Mouse (Mus musculus) embryonic facial prominence, embryonic 15.5 days (tissue): ENCODE measurements around the gene Dydc1. TPM values are rescaled to one million over a fixed set of nuclear protein-coding genes. Genes with fewer than 3 reads are reported as not detected.

Experiments
- ATAC-seq: fragments of 200-750 bp; cut with Nextera tagmentation; 2 replicates; pipeline ENCODE4 v1.8.0; 2017; ENCODE audit warnings: low read depth, moderate TSS enrichment; ENCODE audit not compliant: insufficient number of reproducible peaks, low FRiP score, low TSS enrichment
- H3K27ac ChIP-seq: fragments of 300-500 bp; sonication (generic); replicated peaks from 2 replicates; pipeline ENCODE4 v1.5.1; 2015; ENCODE audit warnings: mild to moderate bottlenecking, inconsistent platforms
- H3K27me3 ChIP-seq: fragments of 300-500 bp; sonication (generic); 2 replicates; pipeline ENCODE4 v1.6.1; 2015; ENCODE audit warnings: inconsistent platforms
- H3K36me3 ChIP-seq: fragments of 300-500 bp; sonication (generic); 2 replicates; pipeline ENCODE4 v1.6.1; 2015; ENCODE audit warnings: mild to moderate bottlenecking, inconsistent platforms
- H3K4me1 ChIP-seq: fragments of 300-500 bp; sonication (generic); 2 replicates; pipeline ENCODE4 v1.6.1; 2015; ENCODE audit warnings: inconsistent platforms
- H3K4me2 ChIP-seq: fragments of 300-500 bp; sonication (generic); replicated peaks from 2 replicates; pipeline ENCODE4 v1.6.1; 2015; ENCODE audit warnings: mild to moderate bottlenecking, inconsistent platforms
- H3K4me3 ChIP-seq: fragments of 300-500 bp; sonication (generic); replicated peaks from 2 replicates; pipeline ENCODE4 v1.5.1; 2015; ENCODE audit warnings: mild to moderate bottlenecking, inconsistent platforms
- H3K9ac ChIP-seq: fragments of 300-500 bp; sonication (generic); 2 replicates; pipeline ENCODE4 v1.6.1; 2015; ENCODE audit warnings: inconsistent platforms
- H3K9me3 ChIP-seq: fragments of 300-500 bp; sonication (generic); replicated peaks from 2 replicates; pipeline ENCODE4 v1.6.1; 2016; ENCODE audit warnings: inconsistent platforms
- WGBS: fragments of 180-500 bp; shearing (Covaris S2); methylation state at CpG from one replicate; pipeline ENCODE4 v1.1.7; 2015; 5-methylcytosine and 5-hydroxymethylcytosine counted together
- polyA plus RNA-seq: library from polyadenylated mRNA; unstranded; fragments of >200 nt; fragmentation: Nextera tagmentation; extraction: Ambion mirVana; gene quantifications from 2 replicates; pipeline ENCODE4 v1.2.1, GENCODE M21; 2015

Dydc1 gene
- polyA plus RNA-seq, 1 experiment from 2014 or later, result 0.39 TPM

DNA sequence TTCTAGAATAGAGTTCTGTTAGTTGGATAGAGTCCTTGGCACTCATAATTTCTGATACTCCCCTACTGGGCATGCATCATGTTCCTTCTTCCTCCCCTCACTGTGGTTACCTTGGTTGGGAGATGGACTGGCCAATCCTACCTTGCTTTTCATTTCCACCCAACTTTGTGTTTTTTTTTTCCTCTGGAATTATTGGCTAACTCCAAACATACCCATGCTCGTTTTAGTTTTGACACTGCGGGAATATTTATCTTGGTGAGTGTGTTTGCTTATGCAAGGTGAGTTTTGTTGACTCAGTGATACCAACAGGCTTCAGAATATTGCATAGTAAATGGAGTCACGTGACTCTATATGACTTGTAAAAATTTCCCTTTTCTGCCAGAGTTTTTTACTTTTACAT lies 28.0 kb downstream of the Dydc1 start:
- Histone ChIP-seq H3K4me3 (no peak overlapping the region), H3K4me1 (no peaks in the 10 kb centered on the region), H3K27me3 (no peaks in the 10 kb centered on the region), H3K9me3 (no peaks in the 10 kb centered on the region), H3K9ac (no peak overlapping the region), H3K4me2 (no peak overlapping the region), H3K27ac (no peak overlapping the region), H3K36me3 (no peaks in the 10 kb centered on the region)
- WGBS, result 91% methylated on average over 3 of the region's 3 CpGs
- no peak for ATAC-seq

DNA sequence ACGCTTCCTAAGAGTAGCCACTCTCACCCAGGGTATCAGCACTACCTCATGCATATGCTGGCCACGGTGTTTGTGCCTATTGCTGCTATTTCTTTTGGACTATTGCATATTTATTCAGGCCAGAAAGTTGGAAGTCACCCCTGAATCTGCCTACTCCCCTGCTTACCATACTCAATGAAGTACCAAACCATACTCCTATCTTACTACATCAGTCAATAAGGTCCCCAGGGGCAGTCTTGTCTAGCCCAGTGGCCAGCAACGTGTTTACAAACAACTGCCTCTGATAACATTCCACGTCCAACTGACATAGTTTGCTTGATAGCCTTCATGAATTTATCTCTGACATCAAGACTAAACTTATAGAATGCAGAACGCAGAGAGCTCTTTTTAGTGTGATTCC lies 28.5 kb downstream of the Dydc1 start:
- H3K36me3 ChIP-seq, result no peaks in the 10 kb centered on the region
- H3K4me3 ChIP-seq, result no peak overlapping the region
- no peak overlapping the region for H3K4me2 ChIP-seq
- no peak overlapping the region for H3K9ac ChIP-seq
- no peaks in the 10 kb centered on the region for H3K9me3 ChIP-seq
- no peak for ATAC-seq
- H3K27ac ChIP-seq, result no peak overlapping the region
- no peaks in the 10 kb centered on the region for H3K4me1 ChIP-seq
- 84% methylated on average over 5 of the region's 5 CpGs for WGBS
- no peaks in the 10 kb centered on the region for H3K27me3 ChIP-seq

DNA sequence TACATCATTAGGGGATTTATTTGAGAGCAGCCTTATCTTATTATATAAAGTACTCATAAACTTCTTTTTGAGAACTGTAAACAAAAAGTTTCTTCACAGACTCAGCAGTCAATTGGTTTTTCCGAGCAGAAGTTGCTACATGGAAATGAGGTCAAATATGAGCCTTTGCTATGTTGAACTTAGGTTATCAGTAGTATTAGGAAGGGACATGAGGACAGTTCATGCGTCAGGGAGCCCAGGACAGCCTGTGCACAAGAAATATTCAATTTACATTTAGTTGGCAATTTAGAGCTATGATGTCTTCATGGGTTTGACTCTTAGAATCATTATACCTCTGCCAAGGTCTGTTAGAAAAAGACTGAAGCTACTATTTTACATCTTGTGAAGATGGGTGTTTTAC lies 29.6 kb downstream of the Dydc1 start:
- Histone ChIP-seq H3K9ac (no peak overlapping the region), H3K4me2 (no peak overlapping the region), H3K36me3 (no peaks in the 10 kb centered on the region), H3K27ac (no peak overlapping the region), H3K9me3 (no peaks in the 10 kb centered on the region), H3K4me3 (no peak overlapping the region), H3K27me3 (no peaks in the 10 kb centered on the region), H3K4me1 (no peaks in the 10 kb centered on the region)
- no peak for ATAC-seq
- 84% methylated on average over 2 of the region's 2 CpGs for WGBS

- Histone ChIP-seq H3K36me3 (no peaks in the 10 kb centered on the region), H3K27ac (no peak within 1 kb of the TSS), H3K9ac (no peak within 1 kb of the TSS), H3K27me3 (no peaks in the 10 kb centered on the region), H3K4me2 (no peak within 1 kb of the TSS), H3K4me1 (no peaks in the 10 kb centered on the region), H3K9me3 (no peaks in the 10 kb centered on the region), H3K4me3 (no peak within 1 kb of the TSS)
- no peak for ATAC-seq
- WGBS, result 71% methylated on average over 10 of the region's 10 CpGs
Observed at GRCm38 (mm10) chr14:41104853-41105444, 32.2 kb downstream of the Dydc1 start, which contains the start of gene Mat1a. Gene Mat1a (plus strand): TSS chr14:41105035.

DNA sequence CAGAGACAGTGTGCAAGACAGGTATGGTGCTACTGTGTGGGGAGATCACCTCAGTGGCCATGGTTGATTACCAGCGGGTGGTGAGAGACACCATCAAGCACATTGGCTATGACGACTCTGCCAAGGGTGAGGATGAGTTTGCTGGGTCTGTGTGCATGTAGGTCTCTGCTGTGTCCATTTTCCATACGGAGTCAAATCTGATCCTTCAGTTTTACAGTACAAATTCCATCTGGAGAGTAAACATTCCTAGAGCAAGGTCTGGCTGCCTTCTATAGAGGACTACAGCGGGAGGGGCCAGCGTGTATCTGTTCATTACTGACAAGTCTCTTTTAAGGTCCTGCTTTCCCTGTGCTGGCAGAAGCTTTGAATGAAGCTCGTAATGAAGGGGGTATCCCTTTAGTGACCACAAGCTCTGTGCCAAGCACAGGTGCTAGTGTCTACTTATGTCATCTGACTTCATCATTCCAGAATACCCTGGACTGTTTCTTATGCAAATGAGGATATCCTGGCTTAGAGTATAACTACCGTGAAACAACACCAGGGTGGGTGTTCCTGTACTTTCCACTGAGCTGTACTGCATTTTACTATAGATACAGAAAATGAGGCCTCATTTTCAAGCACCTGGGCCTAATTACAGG lies 38.4 kb downstream of the Dydc1 start:
- H3K4me1 ChIP-seq, result no peaks in the 10 kb centered on the region
- no peak overlapping the region for H3K27ac ChIP-seq
- H3K9me3 ChIP-seq, result no peaks in the 10 kb centered on the region
- no peak overlapping the region for H3K4me2 ChIP-seq
- no peak overlapping the region for H3K9ac ChIP-seq
- no peaks in the 10 kb centered on the region for H3K27me3 ChIP-seq
- no peak for ATAC-seq
- H3K4me3 ChIP-seq, result no peak overlapping the region
- 88% methylated on average over 7 of the region's 7 CpGs for WGBS
- H3K36me3 ChIP-seq, result no peaks in the 10 kb centered on the region

- Histone ChIP-seq H3K36me3 (no peaks in the 10 kb centered on the region), H3K4me3 (no peak overlapping the region), H3K4me1 (no peaks in the 10 kb centered on the region), H3K9ac (no peak overlapping the region), H3K27ac (no peak overlapping the region), H3K27me3 (no peaks in the 10 kb centered on the region), H3K9me3 (no peaks in the 10 kb centered on the region), H3K4me2 (no peak overlapping the region)
- no peak for ATAC-seq
- 74% methylated on average over 4 of the region's 4 CpGs for WGBS
Observed at GRCm38 (mm10) chr14:41112944-41113343, 40.2 kb downstream of the Dydc1 start.

GRCm38 (mm10) chr14:41116271-41116670 lies 43.6 kb downstream of the Dydc1 start:
- Histone ChIP-seq H3K4me1 (no peaks in the 10 kb centered on the region), H3K9ac (no peak overlapping the region), H3K27me3 (no peaks in the 10 kb centered on the region), H3K4me3 (no peak overlapping the region), H3K36me3 (no peaks in the 10 kb centered on the region), H3K4me2 (no peak overlapping the region), H3K27ac (no peak overlapping the region), H3K9me3 (no peaks in the 10 kb centered on the region)
- no peak for ATAC-seq
- WGBS, result 85% methylated on average over 3 of the region's 3 CpGs

GRCm38 (mm10) chr14:41124683-41125082 lies 52.0 kb downstream of the Dydc1 start:
- Histone ChIP-seq H3K36me3 (no peaks in the 10 kb centered on the region), H3K4me3 (no peak overlapping the region), H3K27ac (no peak overlapping the region), H3K4me1 (no peaks in the 10 kb centered on the region), H3K27me3 (no peaks in the 10 kb centered on the region), H3K4me2 (no peak overlapping the region), H3K9me3 (no peaks in the 10 kb centered on the region), H3K9ac (no peak overlapping the region)
- ATAC-seq, result no peak
- WGBS, result 84% methylated on average over 5 of the region's 5 CpGs

DNA sequence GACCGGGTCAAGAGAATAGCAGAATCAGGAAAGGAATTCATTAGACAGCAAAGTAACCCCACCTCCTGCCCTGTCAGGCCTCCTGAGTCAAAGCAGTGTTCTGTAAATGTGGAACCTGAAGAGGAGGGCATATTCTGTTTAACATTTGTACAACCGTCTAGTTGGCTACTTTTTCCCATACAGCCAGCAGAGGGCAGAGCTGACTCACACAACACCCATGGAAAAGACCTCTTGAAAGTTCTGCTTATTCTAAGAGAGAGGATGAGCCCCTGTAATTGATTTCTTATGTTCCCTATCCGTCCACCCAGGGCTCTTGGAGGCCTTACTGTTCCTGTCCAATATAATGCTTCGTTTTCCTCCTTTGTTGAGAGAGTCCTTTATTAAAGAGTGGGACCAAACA lies 55.3 kb downstream of the Dydc1 start:
- no peak for ATAC-seq
- H3K4me2 ChIP-seq, result no peak overlapping the region
- WGBS, result 19% methylated on average over 4 of the region's 4 CpGs

DNA sequence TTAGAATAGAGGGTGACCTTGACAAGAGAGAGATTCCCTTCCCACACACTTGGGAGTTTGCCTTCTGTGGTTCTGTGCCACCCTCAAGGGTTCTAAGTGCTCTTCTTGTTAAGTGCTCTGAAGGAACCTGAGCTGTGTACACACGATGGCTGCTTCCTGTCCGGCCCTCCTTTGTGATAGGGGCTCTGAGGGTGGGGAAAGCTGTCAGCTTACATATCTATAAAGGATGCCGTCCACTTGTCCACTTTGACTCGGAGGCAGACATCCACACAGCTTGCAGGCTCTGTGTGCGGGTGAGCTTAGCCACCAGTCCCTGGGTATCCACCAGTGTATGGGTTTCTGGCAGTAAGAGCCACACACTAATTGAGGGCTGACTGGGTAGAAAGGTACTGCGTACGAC lies 58.8 kb downstream of the Dydc1 start, which contains the start of gene Sftpa1:
Gene Sftpa1 (plus strand): TSS at position 243 of the 400 bp plus-strand sequence.
- Histone ChIP-seq H3K27me3 (no peaks in the 10 kb centered on the region), H3K4me2 (no peak within 1 kb of the TSS), H3K36me3 (no peaks in the 10 kb centered on the region), H3K4me3 (no peak within 1 kb of the TSS), H3K4me1 (no peaks in the 10 kb centered on the region), H3K27ac (no peak within 1 kb of the TSS), H3K9me3 (no peaks in the 10 kb centered on the region), H3K9ac (no peak within 1 kb of the TSS)
- 80% methylated on average over 7 of the region's 7 CpGs for WGBS
- no peak for ATAC-seq

More for the DNA sequence above, 55.3 kb downstream of the Dydc1 start:
- Histone ChIP-seq H3K9me3 (no peaks in the 10 kb centered on the region), H3K9ac (no peak overlapping the region), H3K36me3 (no peaks in the 10 kb centered on the region), H3K4me1 (no peaks in the 10 kb centered on the region), H3K4me3 (no peak overlapping the region), H3K27me3 (no peaks in the 10 kb centered on the region), H3K27ac (no peak overlapping the region)

DNA sequence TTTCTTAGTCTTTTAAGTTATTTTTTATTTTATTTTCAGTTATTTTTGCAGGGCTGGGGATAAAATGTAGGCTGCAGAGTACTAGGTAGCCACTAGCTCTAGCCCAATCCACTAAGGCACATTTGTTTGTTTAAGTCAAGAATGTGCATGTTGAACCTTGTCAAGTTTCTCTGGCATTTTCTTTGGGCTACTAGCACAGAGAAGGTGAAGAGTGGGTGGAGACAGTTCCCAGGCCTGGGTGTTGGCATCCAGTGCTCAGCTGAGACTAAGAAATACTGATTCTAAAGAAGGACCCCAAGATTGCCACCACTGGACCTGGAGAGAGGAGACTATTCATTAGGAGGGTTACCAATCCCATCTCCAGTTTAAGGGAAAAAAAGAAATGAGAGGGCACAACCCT lies 64.3 kb downstream of the Dydc1 start:
- ATAC-seq, result no peak
- no peak overlapping the region for H3K4me2 ChIP-seq
- H3K9ac ChIP-seq, result no peak overlapping the region
- no peaks in the 10 kb centered on the region for H3K9me3 ChIP-seq
- H3K27ac ChIP-seq, result no peak overlapping the region
- H3K4me1 ChIP-seq, result no peaks in the 10 kb centered on the region
- no peaks in the 10 kb centered on the region for H3K36me3 ChIP-seq
- no peaks in the 10 kb centered on the region for H3K27me3 ChIP-seq
- H3K4me3 ChIP-seq, result no peak overlapping the region

DNA sequence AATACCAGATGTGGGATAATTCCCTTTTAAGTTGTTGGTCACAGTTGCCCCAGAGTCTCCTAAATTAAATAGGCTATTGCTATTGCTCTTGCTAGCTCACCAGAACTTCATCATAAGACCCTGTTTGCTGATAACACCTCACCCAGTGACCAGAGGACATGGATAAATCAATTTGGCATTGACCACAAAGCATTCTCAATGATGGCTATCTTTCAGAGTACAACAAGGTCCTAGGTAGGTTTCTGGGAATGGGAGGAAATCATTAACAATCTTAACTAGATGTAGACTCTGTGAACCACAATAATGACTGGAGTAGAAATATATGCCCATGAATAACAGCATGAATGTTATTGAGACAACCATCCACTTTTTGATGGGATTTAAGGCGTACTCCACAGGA lies 68.0 kb downstream of the Dydc1 start:
- no peak overlapping the region for H3K4me3 ChIP-seq
- H3K9me3 ChIP-seq, result no peaks in the 10 kb centered on the region
- H3K4me2 ChIP-seq, result no peak overlapping the region
- no peaks in the 10 kb centered on the region for H3K27me3 ChIP-seq
- H3K4me1 ChIP-seq, result no peaks in the 10 kb centered on the region
- no peak overlapping the region for H3K27ac ChIP-seq
- ATAC-seq, result no peak
- no peak overlapping the region for H3K9ac ChIP-seq
- no peaks in the 10 kb centered on the region for H3K36me3 ChIP-seq
- 86% methylated on average over 1 of the region's 1 CpGs for WGBS
